Mouse (Mus musculus): ENCODE results near the gene Olfr1404. TPM values are rescaled to one million over a fixed set of nuclear protein-coding genes. Genes with fewer than 3 reads are reported as not detected.
"Not testable (repeated sequence)": the region's sequence is repeated elsewhere in the genome, so short reads cannot be mapped to it uniquely, and the experiment has no call there.

The Olfr1404 gene
- polyA plus RNA-seq (2012) = not detected in 2 replicates

- H3K9me3 ChIP-seq (ENCODE audit: control insufficient read depth, low read length) = no peaks in the 10 kb centered on the region; the same call in 1 of the 2 replicates
- no peaks in the 10 kb centered on the region for H3K4me1 ChIP-seq (ENCODE audit: control insufficient read depth)
- H3K4me3 ChIP-seq (replicated peaks) = no peak within 1 kb of the TSS
- no peaks in the 10 kb centered on the region for H3K36me3 ChIP-seq (ENCODE audit: control insufficient read depth)
- no peak for TF ChIP-seq TAL1 (IDR thresholded peaks at IDR 0.05; ENCODE audit: low read length)
- no peak for TF ChIP-seq GATA1 (IDR thresholded peaks at IDR 0.05; ENCODE audit: low read length)
- H3K27me3 ChIP-seq (ENCODE audit: control insufficient read depth) = no peaks in the 10 kb centered on the region
Observed at GRCm38 (mm10) chr1:173212092-173212491, at the start of gene Olfr1404. Olfr1404 (plus strand) TSS chr1:173212392.

- Histone ChIP-seq H3K9me3 (ENCODE audit: control insufficient read depth, low read length) (no peaks in the 10 kb centered on the region), H3K27me3 (ENCODE audit: control insufficient read depth) (no peaks in the 10 kb centered on the region), H3K4me1 (ENCODE audit: control insufficient read depth) (no peaks in the 10 kb centered on the region), H3K36me3 (ENCODE audit: control insufficient read depth) (no peaks in the 10 kb centered on the region), H3K4me3 (replicated peaks) (no peak overlapping the region)
- no peak for TF ChIP-seq TAL1 (IDR thresholded peaks at IDR 0.05; ENCODE audit: low read length)
- TF ChIP-seq GATA1 (IDR thresholded peaks at IDR 0.05; ENCODE audit: low read length) = no peak
Observed at GRCm38 (mm10) chr1:173174154-173174842, 37.9 kb upstream of the Olfr1404 start.

DNA sequence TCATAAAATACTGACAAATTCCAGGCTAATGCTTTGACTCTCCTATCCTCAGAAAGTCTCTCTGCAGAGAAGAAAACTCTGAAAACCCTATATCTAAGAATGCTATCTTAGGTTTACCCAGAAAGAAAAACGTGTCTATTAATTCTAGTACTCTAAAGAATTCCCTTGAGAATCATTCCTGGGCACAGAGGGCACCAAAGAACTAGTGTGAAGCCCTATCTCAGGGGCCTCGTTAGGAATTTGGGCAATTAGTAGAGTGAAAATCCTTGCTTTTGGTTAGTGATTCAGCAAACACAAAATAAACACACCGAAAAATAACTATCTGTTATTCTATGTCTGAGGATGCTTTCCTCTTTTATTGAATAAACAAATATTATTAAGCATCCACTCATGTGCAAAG, 21.7 kb upstream of the Olfr1404 start, which contains the start of gene Olfr1406:
Olfr1406 (minus strand) TSS at position 101 of the 400 bp plus-strand sequence.
- TF ChIP-seq TAL1 (IDR thresholded peaks at IDR 0.05; ENCODE audit: low read length) (no peak), GATA1 (IDR thresholded peaks at IDR 0.05; ENCODE audit: low read length) (no peak)
- no peaks in the 10 kb centered on the region for H3K27me3 ChIP-seq (ENCODE audit: control insufficient read depth)
- H3K4me1 ChIP-seq (ENCODE audit: control insufficient read depth) = no peaks in the 10 kb centered on the region
- H3K4me3 ChIP-seq (replicated peaks) = no peak within 1 kb of the TSS
- no peaks in the 10 kb centered on the region for H3K36me3 ChIP-seq (ENCODE audit: control insufficient read depth)
- no peaks in the 10 kb centered on the region for H3K9me3 ChIP-seq (ENCODE audit: control insufficient read depth, low read length)

- Histone ChIP-seq H3K36me3 (ENCODE audit: control insufficient read depth) (no peaks in the 10 kb centered on the region), H3K4me3 (replicated peaks) (no peak overlapping the region), H3K9me3 (ENCODE audit: control insufficient read depth, low read length) (no peaks in the 10 kb centered on the region), H3K27me3 (ENCODE audit: control insufficient read depth) (no peaks in the 10 kb centered on the region), H3K4me1 (ENCODE audit: control insufficient read depth) (no peaks in the 10 kb centered on the region)
- TF ChIP-seq GATA1 (IDR thresholded peaks at IDR 0.05; ENCODE audit: low read length) (no peak), TAL1 (IDR thresholded peaks at IDR 0.05; ENCODE audit: low read length) (no peak)
Observed at GRCm38 (mm10) chr1:173192059-173192458, 20.1 kb upstream of the Olfr1404 start.

- no peak overlapping the region for H3K4me3 ChIP-seq (replicated peaks)
- H3K36me3 ChIP-seq (ENCODE audit: control insufficient read depth) = no peaks in the 10 kb centered on the region
- no peaks in the 10 kb centered on the region for H3K27me3 ChIP-seq (ENCODE audit: control insufficient read depth)
- H3K9me3 ChIP-seq (ENCODE audit: control insufficient read depth, low read length) = no peaks in the 10 kb centered on the region
- no peaks in the 10 kb centered on the region for H3K4me1 ChIP-seq (ENCODE audit: control insufficient read depth)
- TF ChIP-seq TAL1 (IDR thresholded peaks at IDR 0.05; ENCODE audit: low read length) = no peak
- TF ChIP-seq GATA1 (IDR thresholded peaks at IDR 0.05; ENCODE audit: low read length) = no peak
Observed at GRCm38 (mm10) chr1:173196359-173196758, 15.8 kb upstream of the Olfr1404 start.

- H3K27me3 ChIP-seq (ENCODE audit: control insufficient read depth) = no peaks in the 10 kb centered on the region
- H3K36me3 ChIP-seq (ENCODE audit: control insufficient read depth) = no peaks in the 10 kb centered on the region
- no peak within 1 kb of the TSS for H3K4me3 ChIP-seq (replicated peaks)
- TF ChIP-seq TAL1 (IDR thresholded peaks at IDR 0.05; ENCODE audit: low read length) (no peak), GATA1 (IDR thresholded peaks at IDR 0.05; ENCODE audit: low read length) (no peak)
- H3K4me1 ChIP-seq (ENCODE audit: control insufficient read depth) = no peaks in the 10 kb centered on the region
- H3K9me3 ChIP-seq (ENCODE audit: control insufficient read depth, low read length) = no peaks in the 10 kb centered on the region
Observed at GRCm38 (mm10) chr1:173197508-173197907, 14.7 kb upstream of the Olfr1404 start, which contains the start of gene Olfr218. Olfr218 (plus strand) TSS chr1:173197808.

GRCm38 (mm10) chr1:173216481-173216880, 4.3 kb downstream of the Olfr1404 start:
- TF ChIP-seq GATA1 (IDR thresholded peaks at IDR 0.05; ENCODE audit: low read length) (no peak), TAL1 (IDR thresholded peaks at IDR 0.05; ENCODE audit: low read length) (no peak)
- Histone ChIP-seq H3K36me3 (ENCODE audit: control insufficient read depth) (no peaks in the 10 kb centered on the region), H3K4me3 (replicated peaks) (no peak overlapping the region), H3K4me1 (ENCODE audit: control insufficient read depth) (no peaks in the 10 kb centered on the region), H3K9me3 (ENCODE audit: control insufficient read depth, low read length) (no peaks in the 10 kb centered on the region), H3K27me3 (ENCODE audit: control insufficient read depth) (no peaks in the 10 kb centered on the region)

DNA sequence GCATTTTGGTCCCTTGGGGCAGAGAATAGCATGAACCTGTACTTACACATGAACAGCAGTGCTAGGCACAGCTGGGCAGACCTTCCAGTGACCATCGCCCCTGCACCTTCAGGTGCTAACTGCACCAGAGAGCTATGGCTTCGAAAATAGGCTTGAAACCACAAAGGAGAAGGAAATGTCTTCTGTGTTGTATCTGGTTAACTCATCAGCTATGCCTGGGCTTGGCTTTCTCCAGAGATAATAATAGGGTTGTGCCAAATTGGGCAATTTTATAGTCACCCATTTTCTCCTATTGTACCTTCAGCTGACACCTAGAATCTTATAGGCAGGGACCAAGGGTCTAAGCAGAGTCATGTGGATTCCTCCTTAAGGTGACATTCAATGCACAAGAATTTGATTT, 14.9 kb downstream of the Olfr1404 start, which contains the start of gene Fcer1a:
Fcer1a (minus strand) TSS at position 134 of the 400 bp plus-strand sequence.
- Histone ChIP-seq H3K4me1 (ENCODE audit: control insufficient read depth) (no peaks in the 10 kb centered on the region), H3K9me3 (ENCODE audit: control insufficient read depth, low read length) (no peaks in the 10 kb centered on the region), H3K27me3 (ENCODE audit: control insufficient read depth) (no peaks in the 10 kb centered on the region), H3K36me3 (ENCODE audit: control insufficient read depth) (no peaks in the 10 kb centered on the region), H3K4me3 (replicated peaks) (no peak within 1 kb of the TSS)
- TF ChIP-seq GATA1 (IDR thresholded peaks at IDR 0.05; ENCODE audit: low read length) (no peak), TAL1 (IDR thresholded peaks at IDR 0.05; ENCODE audit: low read length) (no peak)

DNA sequence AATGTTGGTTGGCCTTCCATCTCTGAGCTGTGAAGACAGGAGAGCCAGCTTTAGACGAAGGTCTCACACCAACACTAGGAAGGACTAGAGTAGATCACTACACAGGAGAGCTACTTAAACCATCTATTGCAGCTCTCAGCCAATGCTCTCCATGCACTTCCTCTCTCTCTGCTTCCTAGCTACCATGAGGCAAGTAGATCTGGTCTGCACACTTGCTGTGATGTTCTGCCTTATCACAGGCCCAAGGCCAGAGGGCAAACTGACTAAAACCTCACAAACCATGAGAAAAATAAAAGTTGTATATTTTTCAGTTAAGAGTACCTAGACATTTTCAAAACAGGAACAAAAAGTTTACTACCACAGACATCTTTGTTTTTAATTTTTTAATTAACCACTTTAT, 24.8 kb downstream of the Olfr1404 start:
- H3K36me3 ChIP-seq (ENCODE audit: control insufficient read depth); H3K4me1 ChIP-seq (ENCODE audit: control insufficient read depth); H3K27me3 ChIP-seq (ENCODE audit: control insufficient read depth); H3K4me3 ChIP-seq (replicated peaks); H3K9me3 ChIP-seq (ENCODE audit: control insufficient read depth, low read length): not testable (repeated sequence)

All from erythroblast, embryonic 14.5 days (primary cell).